Mouse (Mus musculus): Measurements from ENCODE around the gene Gnl2. TPM values are rescaled to one million over a fixed set of nuclear protein-coding genes. Genes with fewer than 3 reads are reported as not detected.

The Gnl2 gene
- total and polyA plus RNA-seq, 3 experiments, result 65.0 to 139 (median 66.8) TPM

GRCm38 (mm10) chr4:125093031-125093430, 76.6 kb downstream of the Gnl2 start:
- no peak for DNase-seq (ENCODE audit: extremely low read depth)
- H3K4me2 ChIP-seq (ENCODE audit: insufficient read depth, low read depth, poor library complexity, severe bottlenecking), result no peak overlapping the region

GRCm38 (mm10) chr4:125096066-125096465, 79.7 kb downstream of the Gnl2 start:
- Histone ChIP-seq H3K79me2 (replicated peaks; ENCODE audit: control insufficient read depth, extremely low read depth, insufficient read depth, poor library complexity, severe bottlenecking) (no peaks in the 10 kb centered on the region; the same call in 1 of the 2 replicates), H3K4me2 (ENCODE audit: insufficient read depth, low read depth, poor library complexity, severe bottlenecking) (no peak overlapping the region), H3K4me3 (replicated peaks in 1 of 3; ENCODE audit: low read depth in 2 of 3, low read length in 2 of 3, poor library complexity in 1 of 3) (no peak overlapping the region), H3K27ac (ENCODE audit: insufficient read depth, low read depth) (no peak overlapping the region), H3K9me3 (replicated peaks; ENCODE audit: low read length) (peaks cover 3% of the 10 kb centered on the region), H3K9ac (ENCODE audit: insufficient read depth, low read depth) (no peak overlapping the region), H3K36me3 (replicated peaks in 1 of 2; ENCODE audit: control insufficient read depth in 1 of 2, insufficient read depth in 1 of 2, low read length in 1 of 2) (peaks cover 20 to 64% of the 10 kb centered on the region in 2 experiments), H3K4me1 (ENCODE audit: control insufficient read depth in 1 of 2, insufficient read depth in 2 of 2) (peaks cover 0 to 3% of the 10 kb centered on the region in 2 experiments; a peak in 1 of 4 replicates), H3K27me3 (replicated peaks) (no peaks in the 10 kb centered on the region)
- TF ChIP-seq PAX5 (IDR thresholded peaks at IDR 0.05; ENCODE audit: low read length) (no peak), MAX (IDR thresholded peaks at IDR 0.05; ENCODE audit: low read length) (no peak), KAT2A (IDR thresholded peaks at IDR 0.05; ENCODE audit: insufficient replicate concordance, low read length) (no peak), ETS1 (conservative IDR thresholded peaks at IDR 0.05; ENCODE audit: low read depth, low read length) (no peak), IRF4 (IDR thresholded peaks at IDR 0.05; ENCODE audit: low read depth, low read length) (no peak), SMC3 (IDR thresholded peaks at IDR 0.05; ENCODE audit: low read depth, low read length) (no peak), CHD2 (IDR thresholded peaks at IDR 0.05; ENCODE audit: low read length) (no peak), HCFC1 (IDR thresholded peaks at IDR 0.05; ENCODE audit: low read depth, low read length) (no peak), JUN (IDR thresholded peaks at IDR 0.05; ENCODE audit: insufficient read depth, low read depth, low read length) (no peak)
- DNase-seq (ENCODE audit: extremely low read depth), result no peak
- in situ Hi-C loops (cut with MboI; ENCODE audit: low pct_ligation_motif_present, low pct_unique_long_range_greater_than_20kb, low sequenced_read_pairs), result no loop called here
- dilution Hi-C loops (cut with MboI; ENCODE audit: extremely low pct_ligation_motif_present, extremely low pct_unique_long_range_greater_than_20kb, low sequenced_read_pairs), result no loop called here

More at GRCm38 (mm10) chr4:125093031-125093430, 76.6 kb downstream of the Gnl2 start:
- no peak overlapping the region for H3K27ac ChIP-seq (ENCODE audit: insufficient read depth, low read depth)
- in situ Hi-C loops (cut with MboI; ENCODE audit: low pct_ligation_motif_present, low pct_unique_long_range_greater_than_20kb, low sequenced_read_pairs), result no loop called here
- no peaks in the 10 kb centered on the region for H3K4me1 ChIP-seq (ENCODE audit: control insufficient read depth in 1 of 2, insufficient read depth in 2 of 2)
- peaks cover 33 to 79% of the 10 kb centered on the region in 2 experiments for H3K36me3 ChIP-seq (replicated peaks in 1 of 2; ENCODE audit: control insufficient read depth in 1 of 2, insufficient read depth in 1 of 2, low read length in 1 of 2)
- no peak for TF ChIP-seq USF1 (IDR thresholded peaks at IDR 0.05; ENCODE audit: low read depth, low read length)
- no peak for TF ChIP-seq RAD21 (IDR thresholded peaks at IDR 0.05; ENCODE audit: low read depth, low read length)
- no peak for TF ChIP-seq POLR2A (IDR thresholded peaks at IDR 0.05; ENCODE audit: low read depth, low read length)
- no peak for TF ChIP-seq UBTF (IDR thresholded peaks at IDR 0.05; ENCODE audit: low read depth, low read length)
- TF ChIP-seq NRF1 (IDR thresholded peaks at IDR 0.05; ENCODE audit: low read depth, low read length), result no peak
- no peak for TF ChIP-seq ELF1 (IDR thresholded peaks at IDR 0.05; ENCODE audit: low read depth, low read length)
- no peaks in the 10 kb centered on the region; the same call in 1 of the 2 replicates for H3K79me2 ChIP-seq (replicated peaks; ENCODE audit: control insufficient read depth, extremely low read depth, insufficient read depth, poor library complexity, severe bottlenecking)
- H3K27me3 ChIP-seq (replicated peaks), result no peaks in the 10 kb centered on the region
- H3K4me3 ChIP-seq (replicated peaks in 1 of 3; ENCODE audit: low read depth in 2 of 3, low read length in 2 of 3, poor library complexity in 1 of 3), result no peak overlapping the region
- dilution Hi-C loops (cut with MboI; ENCODE audit: extremely low pct_ligation_motif_present, extremely low pct_unique_long_range_greater_than_20kb, low sequenced_read_pairs), result no loop called here
- H3K9me3 ChIP-seq (replicated peaks; ENCODE audit: low read length), result peaks cover 3% of the 10 kb centered on the region
- H3K9ac ChIP-seq (ENCODE audit: insufficient read depth, low read depth), result no peak overlapping the region
